Mouse (Mus musculus): ENCODE measurements at regions not wholly inside any gene's neighbourhood (a gene's known extent, or its start where the extent isn't known, plus 50 kb on each side); places are given as distances from the start of the nearest gene placed in this dataset.

GRCm38 (mm10) chr5:148649123-148649522, 96.5 kb upstream of the Ubl3 start:
- TF ChIP-seq CTCF (IDR thresholded peaks at IDR 0.05; ENCODE audit: low read depth) (no peak), EP300 (IDR thresholded peaks at IDR 0.05; ENCODE audit: low read depth) (no peak)

Measured in liver, embryonic 14.5 days (tissue).